Mouse (Mus musculus) lung, postnatal 36 days (tissue): Measurements from ENCODE around the gene Arhgef19.

Source experiments
- DNase-seq: peaks from one replicate; pipeline ENCODE4 v3.0.0; 2022; ENCODE audit warnings: mixed read lengths

Gene Arhgef19

DNA sequence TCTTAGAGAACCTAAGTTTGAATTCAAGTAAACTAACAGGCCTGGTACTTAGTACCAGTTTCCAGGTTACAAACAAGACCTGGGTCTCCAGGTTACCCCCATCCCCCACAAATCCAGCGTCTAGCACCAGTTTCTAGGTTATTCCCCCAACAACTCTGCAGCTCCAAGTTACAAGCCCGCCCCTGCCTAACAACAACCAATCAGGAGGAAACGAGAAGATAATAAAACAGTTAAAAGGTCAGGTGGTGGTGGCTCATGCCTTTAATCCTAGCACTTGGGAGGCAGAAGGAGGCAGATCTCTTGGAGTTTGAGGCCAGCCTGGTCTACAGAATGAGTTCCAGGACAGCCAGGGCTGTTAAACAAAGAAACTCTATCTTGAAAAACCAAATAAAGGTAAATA is 28.0 kb downstream of the Arhgef19 start:
- DNase-seq, result no peak

DNA sequence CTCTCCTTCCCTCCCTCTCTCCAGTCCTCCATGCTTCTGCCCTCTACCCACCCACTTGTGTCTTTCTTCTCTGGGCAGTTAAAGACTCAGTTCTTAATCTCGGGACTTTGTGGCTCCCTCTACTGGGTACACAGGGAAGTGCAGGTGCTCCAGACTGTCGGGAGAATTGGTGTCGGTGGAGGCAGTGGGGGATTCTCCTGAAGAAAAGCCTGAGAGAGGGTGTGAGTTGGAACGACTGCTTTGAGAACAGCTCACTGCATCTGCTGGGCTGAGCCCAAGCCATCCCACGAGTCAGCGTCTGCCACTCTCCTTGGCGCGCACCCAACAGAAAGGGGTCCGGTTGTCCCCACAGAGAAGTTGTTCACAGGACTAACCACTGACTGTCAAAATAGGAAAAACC is 28.5 kb downstream of the Arhgef19 start:
- DNase-seq, result peak; percentile 83

DNA sequence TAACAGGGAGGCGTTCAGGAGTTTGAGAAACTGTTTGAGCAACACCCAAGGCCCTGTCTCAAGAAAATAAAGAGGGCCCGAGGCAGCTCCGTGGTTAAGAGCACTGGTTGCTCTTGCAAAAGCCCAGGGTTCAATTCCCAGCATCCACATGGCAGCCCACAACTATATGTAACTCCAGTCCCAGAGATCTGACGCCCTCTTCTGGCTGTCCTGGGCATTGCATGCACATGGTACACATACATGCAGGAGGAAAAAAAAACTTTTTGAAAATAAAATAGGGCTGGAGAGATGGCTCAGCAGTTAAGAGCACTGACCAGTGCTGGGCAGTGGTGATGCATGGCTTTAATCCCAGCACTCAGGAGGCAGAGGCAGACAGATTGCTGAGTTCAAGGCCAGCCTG is 29.1 kb downstream of the Arhgef19 start:
- no peak for DNase-seq

DNA sequence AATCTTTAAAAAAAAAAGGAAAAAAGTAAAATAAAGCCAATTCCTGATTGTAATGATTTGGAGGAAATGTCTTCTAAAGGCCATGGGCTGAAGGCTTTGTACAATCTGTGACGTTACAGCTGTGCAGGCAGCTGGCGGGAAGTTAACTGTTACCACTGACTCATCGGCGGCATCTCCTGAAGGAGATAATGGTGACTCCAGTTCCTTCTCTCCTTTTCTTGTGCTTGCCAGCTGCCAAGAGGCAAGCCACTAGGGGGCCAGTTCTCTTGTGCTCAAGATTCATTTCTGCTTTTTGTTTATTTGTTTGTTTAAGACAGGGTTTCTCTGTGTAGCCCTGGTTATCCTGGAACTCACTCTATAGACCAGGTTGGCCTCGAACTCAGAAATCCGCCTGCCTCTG is 29.8 kb downstream of the Arhgef19 start:
- DNase-seq, result no peak

DNA sequence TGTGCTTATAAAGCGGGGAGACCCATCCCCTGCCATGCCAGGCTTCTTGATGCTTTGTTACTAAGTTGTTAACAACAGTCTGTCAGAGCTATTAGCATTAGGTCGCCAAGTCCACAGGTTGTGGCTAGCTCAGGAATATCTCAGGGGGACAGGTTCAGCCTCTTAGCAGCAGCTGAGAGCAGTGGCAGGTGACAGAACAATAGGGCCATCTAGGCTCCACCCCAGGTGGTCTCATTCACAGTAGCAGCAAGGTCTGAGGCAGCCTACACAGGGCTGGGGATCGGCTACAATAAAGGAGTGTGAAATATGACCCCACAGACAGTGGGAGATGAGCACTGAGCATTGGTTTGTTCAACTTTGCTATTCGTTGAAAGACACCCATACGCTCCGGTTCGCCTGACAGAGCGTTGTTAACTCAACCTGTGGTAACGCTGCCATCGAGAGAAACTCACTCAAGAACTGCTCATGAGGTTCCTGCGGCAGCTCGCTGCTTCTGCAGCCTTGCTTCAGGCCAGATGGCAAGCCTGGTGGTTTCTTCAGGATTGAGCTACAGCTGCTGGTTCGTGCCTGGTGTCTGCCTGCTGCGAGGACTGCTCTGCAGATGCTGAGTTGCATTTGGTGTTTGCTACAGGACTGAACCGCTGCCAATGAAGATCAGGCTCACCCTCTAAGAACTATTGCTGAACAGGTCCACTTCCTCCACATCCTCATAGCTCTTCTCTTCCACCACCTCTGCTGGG is 31.1 kb downstream of the Arhgef19 start:
- DNase-seq, result no peak

DNA sequence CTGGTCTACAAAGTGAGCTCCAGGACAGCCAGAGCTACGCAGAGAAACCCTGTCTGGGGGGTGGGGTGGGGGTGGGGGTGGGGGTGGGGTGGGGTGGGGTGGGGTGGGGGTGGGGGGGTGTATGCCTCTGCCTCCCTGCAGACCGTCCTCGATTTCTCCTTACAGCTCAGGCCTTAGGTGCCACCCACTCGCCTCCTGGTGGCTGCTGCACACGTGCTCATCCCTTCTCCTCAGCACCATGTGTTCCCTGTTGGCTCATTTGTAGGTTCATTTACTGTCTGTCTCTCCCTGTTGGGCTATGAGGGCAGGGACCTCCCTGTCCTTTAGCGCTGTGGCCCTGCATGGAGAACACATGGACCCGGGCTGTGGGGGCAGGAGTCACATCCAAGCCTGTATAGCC is 31.9 kb downstream of the Arhgef19 start:
- DNase-seq, result no peak

DNA sequence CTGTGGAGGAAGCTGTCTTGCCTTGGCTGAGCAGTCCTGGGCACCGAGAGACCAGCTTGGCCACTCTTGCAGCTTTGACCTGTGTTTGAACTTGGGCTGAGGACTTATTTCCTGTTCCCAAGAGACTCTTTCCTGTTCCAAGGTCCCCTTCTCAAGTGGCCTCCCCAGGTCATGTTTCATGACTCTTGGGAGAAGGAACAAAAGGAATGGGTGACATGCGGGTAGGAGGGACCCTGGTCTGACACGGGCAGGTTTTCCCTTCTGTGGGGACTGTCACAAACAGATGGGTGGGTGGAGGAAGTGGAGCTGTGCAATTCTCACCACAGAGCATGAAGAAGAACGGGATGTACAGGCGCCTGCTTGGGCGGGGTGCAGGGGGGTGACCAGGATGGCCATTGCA is 32.4 kb downstream of the Arhgef19 start:
- DNase-seq, result peak; percentile 84

DNA sequence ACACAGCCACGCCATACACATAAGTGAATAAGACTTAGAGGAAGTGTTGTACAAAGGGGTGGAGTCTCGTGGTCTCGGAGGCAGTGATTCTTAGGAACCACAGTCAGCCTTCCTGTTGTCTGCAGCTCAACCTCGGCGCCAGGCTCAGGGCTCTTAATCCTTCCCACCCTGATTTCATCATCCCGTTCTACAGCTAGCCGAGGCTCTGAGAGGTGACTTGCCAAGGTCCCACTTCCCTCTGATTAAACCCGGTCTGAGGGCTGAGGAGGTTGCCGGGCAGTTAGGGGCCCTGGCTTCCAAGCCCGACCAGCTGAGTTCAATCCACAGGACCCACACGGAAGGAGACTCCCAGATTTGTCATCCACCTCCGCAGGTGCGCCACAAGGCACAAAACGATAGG is 33.6 kb downstream of the Arhgef19 start:
- DNase-seq, result peak; percentile 83

DNA sequence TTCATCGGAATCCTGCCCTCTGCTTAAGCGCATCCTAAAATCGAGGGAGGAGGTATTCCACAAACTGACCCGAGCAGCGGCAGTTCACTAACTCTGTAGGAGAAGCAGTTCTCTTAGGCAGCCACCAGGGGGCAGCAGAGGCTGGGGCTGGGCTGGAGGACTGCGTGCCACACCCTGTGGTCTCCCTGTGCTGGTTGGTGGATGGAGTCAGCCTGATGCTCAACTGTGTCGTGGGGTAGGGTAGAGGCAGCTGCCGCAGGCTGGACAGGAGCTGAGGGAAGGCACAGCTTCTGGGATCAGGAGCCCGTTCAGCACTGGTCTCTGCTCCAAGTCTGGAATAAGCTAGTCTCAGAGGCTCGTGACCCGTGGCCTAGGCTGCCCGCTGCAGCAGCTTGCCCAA is 34.0 kb downstream of the Arhgef19 start:
- peak; percentile 78 for DNase-seq

DNA sequence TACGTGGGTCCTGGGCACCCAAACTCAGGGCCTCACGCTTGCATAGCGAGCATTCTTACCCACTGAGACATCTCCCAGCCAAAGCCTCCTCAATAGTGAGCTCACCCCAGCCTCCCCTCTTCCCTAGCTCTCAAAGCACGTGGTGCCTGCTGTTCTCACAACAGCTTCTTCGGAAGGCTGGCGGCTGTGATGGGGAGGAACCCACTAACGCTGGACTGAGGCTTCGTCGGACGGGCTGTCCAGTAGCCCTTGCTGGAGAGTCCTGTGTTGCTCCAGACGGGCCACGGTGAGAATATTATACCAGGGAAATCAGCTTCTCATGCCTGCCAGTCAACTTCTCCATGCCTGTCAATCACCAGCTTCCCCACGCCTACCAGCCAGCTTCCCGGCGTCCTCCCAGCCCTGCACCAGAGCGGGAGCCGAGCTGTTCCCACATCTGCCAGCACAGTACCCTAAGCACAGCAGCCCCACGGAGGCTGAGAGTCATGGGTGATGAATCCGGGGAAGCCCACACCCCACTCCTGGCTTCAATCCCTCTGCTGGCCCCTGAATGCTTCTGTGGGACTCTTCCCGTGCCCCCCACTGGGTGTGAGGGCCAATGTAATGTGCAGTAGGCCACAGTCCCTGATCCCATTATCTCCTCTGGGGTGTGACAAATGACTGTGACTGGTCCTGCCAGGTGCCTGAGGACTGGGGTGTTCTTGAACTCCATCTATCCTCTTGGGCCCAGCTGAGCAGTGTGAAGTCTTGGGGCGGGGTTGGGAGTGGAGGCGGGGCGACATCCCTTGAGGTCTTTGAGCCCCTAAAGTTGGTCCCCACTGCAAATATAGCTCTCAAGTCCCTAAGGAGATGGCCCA is 35.4 kb downstream of the Arhgef19 start:
- no peak for DNase-seq

DNA sequence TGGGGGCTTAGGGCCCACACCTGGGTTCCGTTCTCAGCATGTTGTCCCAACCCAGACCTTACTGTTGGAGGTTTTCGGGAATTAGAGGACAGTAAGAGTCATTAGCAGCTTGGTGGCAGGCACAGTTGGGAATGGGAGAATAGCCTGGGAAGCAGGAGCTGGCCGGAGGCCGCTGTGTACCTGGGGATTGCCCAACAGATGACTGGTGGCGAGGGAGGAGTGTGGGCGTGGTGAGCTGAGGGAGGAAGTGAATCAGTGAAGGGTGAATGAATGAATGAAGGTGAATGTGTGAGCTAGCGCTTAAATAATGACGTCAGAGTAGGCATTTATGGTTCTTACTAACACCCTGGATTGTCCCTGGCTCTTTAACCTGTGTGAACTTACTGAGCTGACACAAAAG is 37.9 kb downstream of the Arhgef19 start:
- peak; percentile 61 for DNase-seq

DNA sequence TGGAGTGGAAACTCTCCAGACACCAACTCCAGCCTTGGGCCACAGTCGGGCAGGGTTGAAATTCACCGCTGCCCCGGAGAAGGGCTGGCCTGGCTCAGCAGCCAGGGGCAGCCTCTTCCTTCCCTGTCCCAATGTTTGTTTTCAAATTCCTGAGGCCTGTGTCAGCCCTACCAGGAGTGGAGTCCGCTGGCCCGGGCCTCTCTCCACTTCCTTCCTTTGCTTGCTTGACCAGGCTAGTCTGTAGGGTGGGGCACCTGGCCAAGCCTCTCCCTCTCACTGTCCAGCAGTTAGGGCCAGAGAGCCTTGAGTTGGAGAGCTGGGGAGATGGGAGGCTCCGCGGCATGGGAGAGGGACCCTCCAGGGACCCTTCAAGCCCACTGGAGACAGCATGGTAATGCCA is 38.9 kb downstream of the Arhgef19 start:
- DNase-seq, result peak; percentile 98

DNA sequence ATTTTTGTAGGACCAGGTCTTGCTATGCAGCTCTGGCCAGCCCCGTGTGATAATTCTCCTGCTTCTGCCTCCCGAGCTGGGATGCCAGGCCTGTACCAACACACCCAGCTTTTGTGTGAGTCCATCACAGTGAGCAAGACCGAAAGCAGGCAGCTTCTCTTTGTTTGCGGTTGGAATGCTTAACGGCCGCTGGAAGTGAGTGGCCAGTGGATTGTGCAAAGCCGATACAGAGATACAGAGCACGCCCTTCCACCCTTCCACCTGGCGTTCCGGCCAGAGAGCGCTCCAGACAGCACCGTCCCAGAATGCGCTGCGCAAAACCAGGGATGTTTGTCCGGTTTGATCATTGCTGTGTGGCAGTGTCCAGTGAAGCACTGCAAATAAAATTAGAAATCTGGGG is 40.0 kb downstream of the Arhgef19 start:
- DNase-seq, result peak; percentile 80

DNA sequence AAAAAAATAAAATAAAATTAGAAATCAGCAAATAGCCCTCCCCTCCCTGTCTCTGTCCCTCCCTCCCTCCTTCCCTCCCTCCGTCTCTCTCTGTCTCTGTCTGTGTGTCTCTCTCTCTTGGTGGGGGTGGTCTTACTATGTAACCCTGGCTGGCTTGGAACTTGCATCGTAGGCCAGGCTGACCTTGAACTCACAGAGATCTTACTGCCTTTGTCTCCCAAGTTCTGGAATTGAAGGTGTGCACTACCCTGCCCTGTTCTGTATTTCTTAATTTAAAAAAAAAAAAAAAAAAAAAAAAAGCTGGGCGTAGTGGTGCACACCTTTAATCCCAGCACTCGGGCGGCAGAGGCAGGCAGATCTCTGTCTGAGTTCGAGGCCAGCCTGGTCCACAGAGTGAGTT is 40.5 kb downstream of the Arhgef19 start:
- no peak for DNase-seq

DNA sequence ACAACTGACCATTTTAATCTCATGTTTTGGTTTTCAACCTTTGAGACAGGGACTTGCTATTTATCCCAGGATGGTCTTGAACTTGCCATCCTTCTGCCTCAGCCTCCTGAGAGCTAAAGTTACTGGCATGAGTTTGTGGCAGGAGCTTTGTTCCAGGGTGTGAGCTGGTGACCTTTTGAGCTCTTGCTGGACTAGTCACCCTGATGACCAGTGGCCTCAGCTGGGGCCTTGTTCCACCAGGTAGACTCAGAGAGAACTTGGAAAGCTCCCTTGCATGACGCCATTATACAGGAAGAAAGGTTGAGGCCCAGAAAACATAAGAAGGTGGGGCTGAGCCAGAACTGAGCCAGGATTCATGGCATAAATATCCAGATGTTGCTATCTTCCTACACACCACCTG is 41.2 kb downstream of the Arhgef19 start:
- DNase-seq, result no peak

DNA sequence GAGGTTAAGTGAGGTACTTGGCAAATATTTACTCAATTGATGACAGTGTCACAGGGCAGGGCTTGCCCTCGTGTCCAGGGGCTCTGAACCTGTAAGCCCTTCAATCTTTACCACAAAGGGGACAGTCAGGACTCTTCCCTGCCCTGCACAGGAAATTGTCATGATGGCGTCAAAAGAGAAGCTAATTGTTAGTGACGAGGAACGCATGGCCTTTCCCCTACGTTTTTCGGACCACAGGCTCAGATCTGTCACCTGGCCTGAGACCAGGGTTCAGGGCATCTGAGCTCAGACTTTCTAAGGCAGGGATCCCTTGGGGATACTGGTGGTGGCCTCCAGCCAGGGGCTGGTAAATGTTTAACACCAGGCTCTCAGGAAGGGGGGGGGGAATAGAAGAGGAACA is 41.9 kb downstream of the Arhgef19 start:
- no peak for DNase-seq

DNA sequence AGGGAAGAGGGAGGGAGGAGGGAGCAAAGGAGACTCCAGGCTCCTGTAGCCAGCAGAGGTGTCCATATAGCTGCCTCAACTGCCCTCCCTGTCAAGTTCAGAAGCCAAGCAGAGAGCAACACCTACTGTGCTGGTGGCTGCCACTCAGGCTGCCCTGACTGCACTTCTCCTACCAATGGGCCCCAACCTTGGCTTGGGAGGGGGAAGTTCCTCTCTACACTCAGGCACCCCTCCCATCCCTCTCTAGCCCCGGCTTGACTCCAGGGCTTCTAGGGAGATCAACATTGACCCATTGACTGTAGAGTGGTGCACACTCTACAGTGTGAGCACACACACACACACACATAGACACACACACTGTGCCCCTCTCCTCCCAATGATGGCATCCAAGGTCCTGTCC is 42.3 kb downstream of the Arhgef19 start:
- DNase-seq, result no peak

DNA sequence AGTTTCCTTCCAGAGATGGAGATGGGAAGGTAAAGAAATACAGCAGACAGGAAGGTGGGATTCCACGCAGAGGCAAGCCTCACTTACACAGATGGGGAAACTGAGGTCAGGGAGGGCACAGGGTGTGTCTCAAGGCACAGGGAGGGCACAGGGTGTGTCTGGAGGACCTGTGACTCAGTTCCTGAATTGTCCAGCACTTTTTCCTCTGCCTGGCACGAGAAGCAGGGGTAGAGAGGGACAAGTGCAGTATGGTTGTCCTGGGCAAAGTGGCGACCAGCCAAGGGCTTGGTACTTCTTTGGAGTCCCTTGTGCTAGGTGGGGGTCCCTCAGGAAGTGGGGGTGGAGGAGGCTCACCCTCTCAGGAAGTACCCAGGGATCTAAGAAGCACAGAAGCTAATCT is 42.8 kb downstream of the Arhgef19 start:
- DNase-seq, result no peak

DNA sequence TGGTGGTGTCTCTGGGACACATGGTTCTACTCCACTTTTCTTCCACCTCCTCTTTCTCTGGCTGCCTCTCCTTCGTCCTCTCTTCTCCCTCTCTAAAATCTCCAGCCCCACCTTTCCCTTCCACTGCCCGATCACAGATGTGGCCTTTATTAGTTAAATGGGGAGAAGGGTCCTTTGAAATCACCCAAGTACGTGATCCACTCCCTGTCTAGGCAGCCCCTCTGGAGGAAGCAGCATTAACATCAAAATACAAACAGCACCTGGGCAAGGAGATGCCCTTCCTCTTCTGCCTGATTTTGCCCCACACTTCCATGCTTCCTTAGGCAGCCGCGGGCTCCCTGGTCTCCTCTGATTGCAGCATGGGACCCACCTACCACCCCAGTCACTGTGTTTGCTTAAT is 43.3 kb downstream of the Arhgef19 start:
- no peak for DNase-seq

DNA sequence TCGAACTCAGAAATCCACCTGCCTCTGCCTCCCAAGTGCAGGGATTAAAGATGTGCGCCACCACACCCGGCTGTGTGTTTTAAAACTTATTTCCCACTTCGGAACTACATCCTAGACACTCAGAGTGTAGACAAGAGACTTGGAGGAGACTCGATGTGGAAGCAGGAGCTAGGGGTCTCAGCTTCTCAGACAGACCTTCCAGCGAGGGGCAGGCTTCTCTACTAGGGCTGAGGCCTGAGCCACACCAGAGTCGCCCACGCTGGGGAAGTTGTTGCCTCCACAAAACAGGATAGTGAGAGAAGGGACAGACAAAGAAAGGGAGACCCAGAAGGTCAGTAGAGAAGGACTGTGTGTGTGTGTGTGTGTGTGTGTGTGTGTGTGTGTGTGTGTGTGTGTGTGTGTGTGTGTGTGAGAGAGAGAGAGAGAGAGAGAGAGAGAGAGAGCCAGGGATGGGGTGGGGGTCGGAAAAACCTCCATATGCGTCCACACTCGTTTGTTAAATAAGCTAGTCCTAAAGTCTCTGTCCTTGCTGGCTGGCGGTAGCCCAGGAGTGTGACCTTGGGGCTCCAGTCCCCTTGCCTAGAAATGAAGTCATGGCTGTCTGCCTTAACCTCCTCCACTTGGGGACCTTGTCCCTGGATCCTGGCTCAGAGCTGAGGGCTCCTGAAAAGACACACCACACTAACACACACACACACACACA is 44.0 kb downstream of the Arhgef19 start:
- no peak for DNase-seq

DNA sequence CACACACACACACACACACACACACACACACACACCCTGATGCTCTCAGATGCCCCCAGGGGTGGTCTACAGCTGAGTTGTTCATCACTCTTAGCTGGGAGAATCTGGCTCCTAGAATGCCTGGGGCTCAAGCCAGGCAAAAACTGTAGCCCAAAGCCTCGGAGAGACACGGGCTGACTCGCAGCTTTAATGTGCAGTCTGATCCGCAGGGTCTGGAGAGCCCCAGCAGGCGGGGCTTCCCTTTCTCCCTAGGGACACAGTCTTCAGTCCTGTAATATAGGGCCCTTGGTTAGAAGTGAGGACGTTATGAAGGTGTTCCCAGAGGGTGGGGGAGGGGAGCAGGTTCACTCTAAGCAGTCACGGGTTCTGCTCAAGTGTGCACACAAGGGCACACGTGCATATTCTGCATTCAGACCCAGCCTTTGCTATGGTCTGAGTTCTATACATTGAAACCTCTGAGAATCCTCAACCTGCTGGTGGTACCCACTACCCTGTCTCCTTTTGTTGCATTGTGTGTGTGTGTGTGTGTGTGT is 44.6 kb downstream of the Arhgef19 start:
- peak; percentile 56 for DNase-seq

DNA sequence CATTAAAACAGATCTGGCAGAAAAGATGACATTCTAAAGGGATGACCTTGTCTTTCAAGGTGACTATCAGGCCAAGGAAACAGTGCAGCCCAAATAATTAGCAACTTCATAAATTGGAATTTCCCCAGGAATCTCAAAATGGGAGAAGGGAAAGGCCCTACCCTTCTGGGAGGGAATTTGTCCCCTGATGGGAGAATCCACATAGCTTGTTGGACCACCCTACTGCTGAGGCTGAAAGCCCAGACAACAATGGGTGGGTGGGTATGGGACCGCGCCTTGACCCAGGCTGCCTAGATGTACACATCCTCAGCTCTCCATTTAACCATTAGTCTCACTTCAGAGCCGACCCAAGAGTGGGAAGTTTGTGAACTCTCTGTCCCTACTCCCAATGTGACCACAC is 45.2 kb downstream of the Arhgef19 start:
- DNase-seq, result no peak

DNA sequence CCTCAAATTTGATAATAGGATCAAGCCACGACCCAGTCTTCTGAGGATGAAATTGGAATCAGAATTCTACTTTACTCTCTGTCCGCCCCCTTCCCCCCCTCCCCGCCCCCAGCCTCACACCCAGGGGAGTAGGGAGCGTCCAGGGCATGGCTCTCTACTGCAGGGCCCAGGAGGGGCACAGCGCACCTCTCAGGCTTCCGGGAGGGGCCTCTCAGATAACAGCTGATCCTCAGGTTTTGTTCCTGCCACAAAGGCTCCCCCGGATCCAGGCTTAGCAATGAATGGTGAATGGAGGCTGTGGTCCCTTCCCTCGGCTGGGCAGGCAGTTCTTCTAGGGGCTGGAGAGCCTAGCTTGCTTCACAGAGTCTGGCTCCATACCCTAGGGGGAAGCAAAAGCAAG is 45.8 kb downstream of the Arhgef19 start:
- DNase-seq, result no peak
